Mouse (Mus musculus) bone marrow, adult 2 months (tissue): ENCODE data around the gene Rexo2. TPM values are rescaled to one million over a fixed set of nuclear protein-coding genes. Genes with fewer than 3 reads are reported as not detected.
A peak's percentile ranks its signal among the peaks of the same experiment; 100 is the strongest.

Source experiments
- H3K27ac ChIP-seq: fragments of 200-500 bp; 2 replicates; pipeline ENCODE4 v1.5.1; 2012; ENCODE audit warnings: low read depth, mild to moderate bottlenecking, control low read depth, inconsistent platforms, low read length; ENCODE audit not compliant: control insufficient read depth, poor library complexity, insufficient read depth
- H3K4me1 ChIP-seq: fragments of 200-500 bp; 2 replicates; pipeline ENCODE4 v1.6.1; 2011; ENCODE audit warnings: low read length; ENCODE audit not compliant: control insufficient read depth, insufficient read depth
- H3K4me3 ChIP-seq: fragments of 200-500 bp; replicated peaks from 2 replicates; pipeline ENCODE3; 2011; ENCODE audit warnings: mild to moderate bottlenecking, low read depth, low read length, control low read depth; ENCODE audit not compliant: control insufficient read depth
- CTCF ChIP-seq: fragments of 200-500 bp; IDR thresholded peaks from 2 replicates; pipeline ENCODE4 v1.5.1; 2011; ENCODE audit warnings: low read length, control low read depth; ENCODE audit not compliant: control insufficient read depth, insufficient read depth
- POLR2A ChIP-seq: fragments of 200-500 bp; IDR thresholded peaks from 2 replicates; pipeline ENCODE4 v1.6.1; 2011; ENCODE audit warnings: low read depth, mild to moderate bottlenecking, control low read depth, low read length, borderline replicate concordance; ENCODE audit not compliant: control insufficient read depth
- WGBS: fragments of 180-500 bp; shearing (Covaris S2); methylation state at CpG from one replicate; pipeline ENCODE4 v1.1.7; 2018; 5-methylcytosine and 5-hydroxymethylcytosine counted together
- polyA plus RNA-seq: library from polyadenylated mRNA; stranded (reverse); fragments of >200 nt; gene quantifications from 2 replicates; pipeline ENCODE4 v1.2.4, GENCODE M21; 2011; ENCODE audit warnings: low replicate concordance; ENCODE audit not compliant: missing spikeins, insufficient read depth, insufficient read length

Rexo2 gene
- polyA plus RNA-seq, 1 experiment, result 68.4 TPM

DNA sequence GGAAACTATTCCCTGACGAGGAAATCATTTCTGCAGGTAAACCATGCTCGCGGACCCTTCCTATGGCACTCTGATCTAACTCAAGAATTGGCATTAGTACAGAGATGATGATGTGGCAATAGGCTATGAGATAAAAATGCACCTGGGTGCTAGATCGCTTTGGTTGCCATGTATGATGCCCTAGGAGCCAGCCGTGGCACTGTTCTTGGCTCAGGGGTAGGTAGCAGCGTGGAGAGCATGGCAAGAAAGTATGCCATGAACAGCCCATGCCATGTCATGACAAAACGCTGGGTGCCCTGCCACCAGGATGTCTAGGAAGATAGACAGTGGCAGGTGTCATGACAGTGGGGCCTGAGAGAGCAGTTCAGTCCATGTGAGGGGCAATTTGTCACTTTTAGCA is 53.2 kb downstream of the Rexo2 start:
- Histone ChIP-seq H3K27ac (no peak overlapping the region), H3K4me3 (no peak overlapping the region), H3K4me1 (peaks cover under 1% of the 10 kb centered on the region; the same call in 1 of the 2 replicates)
- TF ChIP-seq CTCF (no peak), POLR2A (no peak)
- WGBS, result 86% methylated on average over 7 of the region's 7 CpGs

DNA sequence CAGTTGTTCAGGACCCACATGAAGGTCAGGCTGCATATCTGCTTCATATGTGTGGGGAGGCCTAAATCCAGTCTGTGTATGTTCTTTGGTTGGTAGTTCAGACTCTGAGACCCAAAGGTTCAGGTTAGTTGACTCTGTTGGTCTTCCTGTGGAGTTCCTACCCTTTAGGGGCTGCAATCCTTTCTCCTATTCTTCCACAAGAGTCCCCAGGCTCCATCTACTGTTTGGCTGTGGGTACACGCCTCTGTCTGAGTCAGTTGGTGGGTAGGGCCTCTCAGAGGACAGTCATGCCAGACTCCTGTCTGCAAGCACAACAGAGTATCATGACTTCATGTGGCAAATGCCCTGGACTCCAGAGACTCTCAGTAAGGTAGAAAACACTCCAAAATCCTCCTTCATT is 57.2 kb downstream of the Rexo2 start:
- Histone ChIP-seq H3K27ac (no peak overlapping the region; the same call in 1 of the 2 replicates), H3K4me1 (no peaks in the 10 kb centered on the region; the same call in 1 of the 2 replicates), H3K4me3 (no peak overlapping the region)
- TF ChIP-seq CTCF (no peak), POLR2A (no peak)
- 17% methylated on average over 1 of the region's 1 CpGs for WGBS

DNA sequence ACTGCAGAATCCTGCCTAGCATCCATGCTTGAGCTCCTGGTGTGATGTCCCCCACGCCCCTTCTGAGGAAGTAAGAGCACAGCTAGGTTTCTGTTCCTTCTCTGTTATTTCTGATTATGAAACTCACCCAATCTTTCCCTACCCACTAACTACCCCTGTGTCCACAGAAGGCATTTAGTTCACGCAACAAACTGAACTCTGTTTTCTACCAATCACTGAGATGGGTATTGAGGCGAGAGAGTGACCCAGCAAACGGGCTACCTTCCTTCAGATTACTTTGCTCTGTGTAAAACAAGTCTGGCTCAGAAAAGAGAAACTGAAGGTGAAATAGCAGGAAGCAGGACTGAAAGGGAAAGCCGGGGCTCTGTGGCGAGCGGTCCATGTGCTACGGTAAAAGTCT is 58.0 kb downstream of the Rexo2 start:
- Histone ChIP-seq H3K4me1 (no peaks in the 10 kb centered on the region; the same call in 1 of the 2 replicates), H3K4me3 (peak overlapping the region; percentile 67), H3K27ac (peak overlapping the region; percentile 87)
- TF ChIP-seq POLR2A, result no peak
- TF ChIP-seq CTCF, result no peak
- WGBS, result 3% methylated on average over 8 of the region's 8 CpGs

DNA sequence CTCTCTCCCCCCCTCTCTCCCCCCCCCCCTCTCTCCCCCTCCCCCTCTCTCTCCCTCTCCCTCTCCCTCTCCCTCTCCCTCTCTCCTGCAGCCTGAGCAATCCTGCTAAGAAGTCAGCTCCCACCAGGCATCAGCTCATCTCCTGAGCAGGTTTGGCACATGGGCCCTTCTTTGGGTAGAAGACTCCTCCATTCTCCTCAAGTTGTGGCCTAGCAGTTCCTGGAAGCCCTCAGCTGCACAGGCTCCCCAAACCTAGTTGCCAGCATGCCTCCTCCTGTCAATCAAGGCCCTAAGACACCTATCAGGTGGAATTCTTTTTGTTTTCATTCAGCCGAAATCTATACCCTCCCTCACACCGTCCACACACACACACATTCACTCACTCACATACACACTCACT is 58.9 kb downstream of the Rexo2 start:
- 65% methylated on average over 2 of the region's 2 CpGs for WGBS

DNA sequence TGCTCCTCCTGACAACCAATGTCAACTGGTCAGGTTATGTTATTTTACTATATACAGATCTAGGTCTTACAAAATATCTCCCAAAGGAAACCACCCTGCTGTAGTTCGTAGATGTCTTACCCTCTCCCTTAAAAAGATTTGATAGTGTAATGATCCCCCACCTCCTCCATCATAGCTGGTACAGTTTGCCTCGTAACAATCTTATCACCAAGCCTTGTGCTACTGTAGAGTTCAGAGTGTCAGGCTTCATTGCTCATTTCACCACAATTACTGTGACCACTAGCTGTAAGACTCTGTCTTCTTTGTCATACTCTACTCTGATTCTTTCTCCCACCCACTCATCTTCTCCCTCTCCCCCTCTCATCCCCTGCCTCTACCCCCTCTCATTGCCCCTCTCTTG is 59.4 kb downstream of the Rexo2 start:
- 41% methylated on average over 2 of the region's 2 CpGs for WGBS
- no peak overlapping the region for H3K4me3 ChIP-seq
- TF ChIP-seq POLR2A (no peak), CTCF (no peak)
- H3K4me1 ChIP-seq, result no peaks in the 10 kb centered on the region; the same call in 1 of the 2 replicates
- H3K27ac ChIP-seq, result no peak overlapping the region

More for the DNA sequence above, 58.9 kb downstream of the Rexo2 start:
- no peak for TF ChIP-seq POLR2A
- no peak for TF ChIP-seq CTCF
- Histone ChIP-seq H3K4me1 (no peaks in the 10 kb centered on the region; the same call in 1 of the 2 replicates), H3K27ac (peak overlapping the region; percentile 23; the same call in 1 of the 2 replicates), H3K4me3 (no peak overlapping the region)

DNA sequence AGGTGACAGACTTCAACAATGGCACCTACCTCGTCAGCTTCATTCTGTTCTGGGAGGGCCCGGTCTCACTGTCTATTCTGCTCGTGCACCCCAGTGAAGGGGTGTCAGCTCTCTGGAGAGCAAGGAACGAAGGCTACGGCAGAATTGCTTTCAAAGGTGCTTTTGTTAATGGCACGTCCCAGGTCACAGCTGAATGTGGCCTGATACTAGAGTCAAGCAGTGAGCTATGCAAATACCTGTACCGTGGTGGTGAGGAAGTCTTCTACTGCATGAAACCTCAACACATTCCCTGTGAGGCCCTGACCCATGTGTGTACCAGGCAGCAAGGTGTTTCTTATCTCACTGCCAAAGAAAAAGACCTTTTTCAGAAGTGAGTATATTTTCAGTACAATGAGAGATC is 60.0 kb downstream of the Rexo2 start:
- WGBS, result 76% methylated on average over 7 of the region's 7 CpGs
- no peak overlapping the region for H3K4me3 ChIP-seq
- TF ChIP-seq CTCF (no peak), POLR2A (no peak)
- no peak overlapping the region for H3K27ac ChIP-seq
- H3K4me1 ChIP-seq, result no peaks in the 10 kb centered on the region; the same call in 1 of the 2 replicates

DNA sequence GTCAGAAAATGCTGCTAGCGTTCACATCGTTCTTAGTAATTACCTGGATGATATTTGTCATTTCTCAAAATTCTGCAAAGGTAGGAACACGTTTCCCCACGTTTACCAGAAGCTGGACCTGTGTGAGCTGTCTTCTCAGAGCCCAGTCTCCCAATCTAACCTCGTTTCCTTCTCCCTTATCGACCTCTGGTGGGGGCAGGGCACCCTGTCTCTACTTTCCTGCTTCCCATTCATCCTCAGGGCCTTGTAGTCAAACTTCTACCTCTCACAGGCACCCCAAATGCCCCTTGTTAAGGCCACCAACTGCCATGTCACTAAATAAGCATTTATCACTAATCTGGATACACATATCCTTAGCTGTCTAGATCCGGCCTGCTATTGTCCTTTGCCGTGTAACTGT is 61.6 kb downstream of the Rexo2 start:
- H3K4me3 ChIP-seq, result no peak overlapping the region
- 49% methylated on average over 8 of the region's 8 CpGs for WGBS
- TF ChIP-seq CTCF (no peak), POLR2A (no peak)
- H3K4me1 ChIP-seq, result no peaks in the 10 kb centered on the region; the same call in 1 of the 2 replicates
- peak overlapping the region; percentile 64 for H3K27ac ChIP-seq

Other genes starting within 250 kb of the Rexo2 start
- gene Nxpe2, start 127.2 kb downstream of the Rexo2 start, polyA plus RNA-seq, result 81.3 and 120 TPM in 2 replicates
- 14.9 and 22.1 TPM in 2 replicates for gene Rbm7, start 14.7 kb upstream of the Rexo2 start, polyA plus RNA-seq
- 1.9 and 7.9 TPM in 2 replicates for gene Gm5617, start 14.8 kb upstream of the Rexo2 start, polyA plus RNA-seq
- gene Nnmt, start 124.5 kb upstream of the Rexo2 start, polyA plus RNA-seq, result 3.1 and 12.8 TPM in 2 replicates